Mouse (Mus musculus): ENCODE results near the gene Olfr552. TPM values are rescaled to one million over a fixed set of nuclear protein-coding genes. Genes with fewer than 3 reads are reported as not detected.
"Not testable (repeated sequence)": the region's sequence is repeated elsewhere in the genome, so short reads cannot be mapped to it uniquely, and the experiment has no call there.

Olfr552 gene
- total RNA-seq (2018; cell fraction: chromatin; rRNA removed), result under 1 TPM in 5 of 26 experiments, not detected in 21; 0.15 to 0.21 (median 0.20) TPM
- not detected for total RNA-seq (2018; cell fraction: cytosol; rRNA removed)
- total RNA-seq (2018; cell fraction: nucleus; rRNA removed), result under 1 TPM in 4 of 26 experiments, not detected in 22; 0.14 to 0.34 (median 0.20) TPM
- not detected in 3 replicates for polyA plus RNA-seq (2018)

GRCm38 (mm10) chr7:102597378-102598031 is at the start of gene Olfr552:
Gene Olfr552, plus strand, starts transcription at chr7:102597770.
- Histone ChIP-seq H3K36me3 (ENCODE audit: inconsistent target) (no peaks in the 10 kb centered on the region), H3K4me3 (ENCODE audit: inconsistent target) (no peak within 1 kb of the TSS), H3K79me2 (ENCODE audit: inconsistent target) (no peaks in the 10 kb centered on the region), H3K27ac (peak within 1 kb of the TSS; percentile 36)
- WGBS (ENCODE audit: missing documents), result 0% methylated on average over 1 of the region's 1 CpGs

DNA sequence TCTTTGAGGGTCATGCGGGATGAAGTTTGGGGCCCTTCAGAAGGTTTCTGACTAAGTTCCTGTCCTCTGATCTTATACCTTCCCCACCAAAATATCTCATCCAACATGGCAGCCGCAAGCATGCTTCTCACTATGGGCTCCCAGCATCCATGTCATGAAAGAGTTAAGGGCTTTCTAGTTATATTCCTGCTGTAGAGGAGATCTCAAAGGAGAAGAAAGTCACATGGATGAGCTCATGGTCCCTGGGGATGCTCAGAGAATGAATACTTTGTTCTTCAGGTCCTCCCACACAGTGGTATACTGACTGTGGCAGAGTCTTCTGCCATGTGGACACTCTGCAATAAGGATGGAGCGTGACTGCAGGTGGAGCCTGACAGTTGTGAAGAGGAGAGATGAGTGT is 48.0 kb upstream of the Olfr552 start, which contains the start of gene Olfr549:
TSS of gene Olfr549 (plus strand) at position 301 of the 400 bp plus-strand sequence.
- no peaks in the 10 kb centered on the region for H3K36me3 ChIP-seq (ENCODE audit: inconsistent target)
- no peak within 1 kb of the TSS for H3K4me3 ChIP-seq (ENCODE audit: inconsistent target)
- 96% methylated on average over 3 of the region's 3 CpGs for WGBS (ENCODE audit: missing documents)
- no peak within 1 kb of the TSS for H3K27ac ChIP-seq
- H3K79me2 ChIP-seq (ENCODE audit: inconsistent target), result no peaks in the 10 kb centered on the region

DNA sequence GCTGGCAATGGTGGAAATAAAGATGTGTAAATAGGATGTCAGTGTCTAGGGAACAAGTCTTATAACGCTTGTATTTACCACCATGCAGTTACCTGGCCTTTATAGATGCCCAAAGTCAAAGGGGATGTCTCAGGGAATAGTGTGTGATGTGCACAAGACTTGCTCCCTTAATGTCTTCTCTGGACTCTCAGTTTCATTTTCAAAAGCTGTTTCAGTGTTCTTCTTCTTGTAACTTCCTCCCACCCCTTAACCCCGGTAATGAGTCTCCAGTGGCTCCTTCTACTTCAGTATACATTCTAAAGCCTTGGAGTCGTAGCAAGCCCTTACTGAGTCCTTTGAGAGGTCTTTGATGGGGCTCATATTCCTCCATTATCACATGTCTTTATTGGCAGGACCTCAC is 44.3 kb upstream of the Olfr552 start:
- H3K27ac ChIP-seq, result no peak overlapping the region
- WGBS (ENCODE audit: missing documents), result 53% methylated on average over 3 of the region's 3 CpGs
- no peaks in the 10 kb centered on the region for H3K79me2 ChIP-seq (ENCODE audit: inconsistent target)
- H3K36me3 ChIP-seq (ENCODE audit: inconsistent target), result no peaks in the 10 kb centered on the region
- H3K4me3 ChIP-seq (ENCODE audit: inconsistent target), result no peak overlapping the region

- Histone ChIP-seq H3K27ac (peak within 1 kb of the TSS; percentile 86), H3K36me3 (ENCODE audit: inconsistent target) (peaks cover 38% of the 10 kb centered on the region)
- WGBS (ENCODE audit: missing documents), result 6% methylated on average over 10 of the region's 10 CpGs
Measured at GRCm38 (mm10) chr7:102564999-102565997, 32.3 kb upstream of the Olfr552 start, which contains the start of gene Trim21. Gene Trim21, minus strand, starts transcription at chr7:102565486.

DNA sequence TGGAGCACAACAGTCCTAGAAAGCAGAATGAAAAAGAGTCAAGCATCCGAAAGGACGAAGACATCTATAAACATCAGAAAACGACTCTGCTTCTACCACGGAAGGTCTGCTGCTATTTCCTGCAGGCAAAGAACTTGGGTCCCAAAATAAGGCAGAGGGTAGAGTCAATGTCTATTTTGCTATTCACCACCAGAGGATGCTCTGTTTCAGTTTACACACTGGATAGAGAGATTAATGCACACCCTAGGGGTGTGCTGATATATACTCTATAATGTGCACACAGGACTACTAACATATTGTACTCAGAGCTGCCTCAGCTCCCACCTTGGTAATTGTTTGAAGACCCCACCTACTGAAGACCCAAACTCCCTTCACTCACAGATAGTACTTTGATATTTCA is 31.4 kb upstream of the Olfr552 start:
- Histone ChIP-seq H3K27ac (no peak overlapping the region), H3K36me3 (ENCODE audit: inconsistent target) (peaks cover 29% of the 10 kb centered on the region)
- 78% methylated on average over 4 of the region's 4 CpGs for WGBS (ENCODE audit: missing documents)

More at GRCm38 (mm10) chr7:102564999-102565997, 32.3 kb upstream of the Olfr552 start, which contains the start of gene Trim21:
- Histone ChIP-seq H3K79me2 (ENCODE audit: inconsistent target) (peaks cover 20% of the 10 kb centered on the region), H3K4me3 (ENCODE audit: inconsistent target) (peak within 1 kb of the TSS; percentile 94)

DNA sequence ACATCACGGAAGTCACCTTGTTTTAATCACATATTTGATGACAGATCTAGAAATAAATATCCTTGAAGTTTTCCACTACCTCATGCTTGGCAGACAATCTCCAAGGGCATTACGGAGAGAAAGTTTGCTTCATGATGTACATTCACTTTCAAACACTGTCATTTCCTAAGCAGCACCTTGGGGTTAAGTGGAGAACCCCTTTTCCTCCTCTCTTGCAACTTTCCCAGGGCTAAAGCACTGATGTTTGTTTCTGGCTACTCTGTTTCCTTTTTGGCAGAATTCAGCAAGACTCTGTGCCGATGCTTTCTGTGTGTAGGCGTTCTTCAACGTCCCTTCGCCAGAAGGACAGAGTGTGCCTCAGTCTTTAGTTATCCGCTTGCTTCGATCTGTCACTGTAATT is 26.4 kb upstream of the Olfr552 start, which contains the start of gene Olfr550:
TSS of gene Olfr550 (plus strand) at position 301 of the 400 bp plus-strand sequence.
- H3K27ac ChIP-seq, result no peak within 1 kb of the TSS
- no peaks in the 10 kb centered on the region for H3K36me3 ChIP-seq (ENCODE audit: inconsistent target)
- H3K79me2 ChIP-seq (ENCODE audit: inconsistent target), result no peaks in the 10 kb centered on the region
- WGBS (ENCODE audit: missing documents), result 97% methylated on average over 8 of the region's 8 CpGs
- no peak within 1 kb of the TSS for H3K4me3 ChIP-seq (ENCODE audit: inconsistent target)

More for the DNA sequence above, 31.4 kb upstream of the Olfr552 start:
- H3K4me3 ChIP-seq (ENCODE audit: inconsistent target), result no peak overlapping the region
- H3K79me2 ChIP-seq (ENCODE audit: inconsistent target), result peaks cover 20% of the 10 kb centered on the region

GRCm38 (mm10) chr7:102573174-102573830 is 24.3 kb upstream of the Olfr552 start:
- no peaks in the 10 kb centered on the region for H3K36me3 ChIP-seq (ENCODE audit: inconsistent target)
- WGBS (ENCODE audit: missing documents), result 97% methylated on average over 3 of the region's 3 CpGs
- H3K79me2 ChIP-seq (ENCODE audit: inconsistent target), result no peaks in the 10 kb centered on the region

DNA sequence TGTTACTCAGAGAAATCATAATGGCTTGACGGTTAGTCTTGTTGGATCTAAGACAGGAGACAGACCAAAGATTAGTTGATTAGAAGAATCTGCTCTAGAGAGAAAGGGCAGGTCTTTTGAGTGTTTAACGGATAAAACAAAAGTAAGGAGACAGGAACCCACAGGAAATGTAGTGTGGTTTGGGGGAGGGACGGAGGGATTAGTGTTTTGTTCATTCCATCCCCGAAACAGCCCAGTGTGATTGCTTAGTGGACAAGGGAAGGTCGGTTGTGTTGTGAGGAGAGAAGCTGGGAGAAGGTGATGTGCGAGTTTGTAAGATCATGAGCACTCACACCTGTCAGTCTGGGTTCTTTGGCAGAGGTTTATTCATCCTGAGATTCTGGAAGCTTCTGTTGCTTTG is 21.6 kb upstream of the Olfr552 start:
- Histone ChIP-seq H3K27ac (no peak overlapping the region), H3K36me3 (ENCODE audit: inconsistent target) (no peaks in the 10 kb centered on the region), H3K79me2 (ENCODE audit: inconsistent target) (no peaks in the 10 kb centered on the region), H3K4me3 (ENCODE audit: inconsistent target) (no peak overlapping the region)
- WGBS (ENCODE audit: missing documents), result 36% methylated on average over 6 of the region's 6 CpGs

More at GRCm38 (mm10) chr7:102573174-102573830, 24.3 kb upstream of the Olfr552 start:
- no peak overlapping the region for H3K4me3 ChIP-seq (ENCODE audit: inconsistent target)
- no peak overlapping the region for H3K27ac ChIP-seq

- 96% methylated on average over 3 of the region's 3 CpGs for WGBS (ENCODE audit: missing documents)
- H3K36me3 ChIP-seq (ENCODE audit: inconsistent target), result no peaks in the 10 kb centered on the region
- no peaks in the 10 kb centered on the region for H3K79me2 ChIP-seq (ENCODE audit: inconsistent target)
- no peak within 1 kb of the TSS for H3K27ac ChIP-seq
- no peak within 1 kb of the TSS for H3K4me3 ChIP-seq (ENCODE audit: inconsistent target)
Measured at GRCm38 (mm10) chr7:102591786-102592185, 5.8 kb upstream of the Olfr552 start, which contains the start of gene Olfr551. Gene Olfr551, minus strand, starts transcription at chr7:102591886.

DNA sequence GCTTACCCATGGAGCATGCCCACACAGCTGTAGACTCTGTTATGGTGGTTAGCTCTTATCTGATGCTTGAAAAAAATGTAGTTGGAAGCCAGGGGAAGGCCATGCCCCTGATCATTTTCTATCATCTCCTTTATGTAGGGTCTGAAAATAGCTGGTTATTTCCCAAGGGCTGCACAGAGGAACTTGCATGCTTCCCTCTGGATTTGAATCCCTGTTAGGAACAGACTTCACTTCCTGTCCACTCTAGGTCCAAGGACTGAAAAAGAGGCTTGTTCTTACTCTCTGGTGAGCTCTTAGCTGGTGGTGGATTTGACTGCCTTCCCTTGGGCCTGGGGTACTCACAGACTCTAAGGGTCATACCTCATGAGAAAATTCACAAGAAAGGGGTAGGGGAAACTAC is 20.5 kb downstream of the Olfr552 start, which contains the start of gene Olfr553:
TSS of gene Olfr553 (minus strand) at position 101 of the 400 bp plus-strand sequence.
- Histone ChIP-seq H3K79me2 (ENCODE audit: inconsistent target) (no peaks in the 10 kb centered on the region), H3K4me3 (ENCODE audit: inconsistent target) (no peak within 1 kb of the TSS), H3K36me3 (ENCODE audit: inconsistent target) (no peaks in the 10 kb centered on the region), H3K27ac (no peak within 1 kb of the TSS)

- WGBS (ENCODE audit: missing documents), result 43% methylated on average over 5 of the region's 5 CpGs
- H3K36me3 ChIP-seq (ENCODE audit: inconsistent target), result no peaks in the 10 kb centered on the region
- H3K27ac ChIP-seq, result no peak overlapping the region
- H3K79me2 ChIP-seq (ENCODE audit: inconsistent target), result no peaks in the 10 kb centered on the region
- no peak overlapping the region for H3K4me3 ChIP-seq (ENCODE audit: inconsistent target)
Measured at GRCm38 (mm10) chr7:102619608-102620007, 22.0 kb downstream of the Olfr552 start.

DNA sequence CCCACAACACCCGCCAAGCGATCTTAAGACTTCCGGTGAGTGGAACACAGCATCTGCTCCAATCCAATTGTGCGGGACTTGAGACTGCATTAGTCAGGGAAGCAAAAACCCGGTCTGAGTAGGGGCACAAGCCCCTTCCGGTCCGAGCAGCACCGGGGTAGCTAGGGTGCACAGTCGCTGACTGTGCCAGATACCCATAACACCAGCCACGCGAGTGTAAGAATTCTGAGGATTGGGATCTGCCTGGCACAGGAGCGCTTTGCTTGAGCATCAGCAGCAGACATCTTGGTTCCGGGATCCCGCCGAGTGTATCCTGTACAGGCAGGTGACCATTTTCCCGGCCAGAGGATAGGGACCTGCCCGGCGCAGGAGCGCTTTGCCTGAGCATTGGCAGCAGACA is 22.8 kb downstream of the Olfr552 start:
- 90% methylated on average over 10 of the region's 19 CpGs for WGBS (ENCODE audit: missing documents)
- H3K27ac ChIP-seq; H3K4me3 ChIP-seq (ENCODE audit: inconsistent target); H3K79me2 ChIP-seq (ENCODE audit: inconsistent target); H3K36me3 ChIP-seq (ENCODE audit: inconsistent target): not testable (repeated sequence)

- WGBS (ENCODE audit: missing documents), result 11% methylated on average over 3 of the region's 3 CpGs
- no peak overlapping the region for H3K4me3 ChIP-seq (ENCODE audit: inconsistent target)
- no peak overlapping the region for H3K27ac ChIP-seq
Measured at GRCm38 (mm10) chr7:102636665-102637064, 39.1 kb downstream of the Olfr552 start.

GRCm38 (mm10) chr7:102638132-102638531 is 40.6 kb downstream of the Olfr552 start, which contains the start of gene Olfr554:
Gene Olfr554, plus strand, starts transcription at chr7:102638432.
- no peak within 1 kb of the TSS for H3K27ac ChIP-seq
- 80% methylated on average over 1 of the region's 1 CpGs for WGBS (ENCODE audit: missing documents)
- no peaks in the 10 kb centered on the region for H3K36me3 ChIP-seq (ENCODE audit: inconsistent target)
- H3K79me2 ChIP-seq (ENCODE audit: inconsistent target), result no peaks in the 10 kb centered on the region
- H3K4me3 ChIP-seq (ENCODE audit: inconsistent target), result no peak within 1 kb of the TSS

More at GRCm38 (mm10) chr7:102636665-102637064, 39.1 kb downstream of the Olfr552 start:
- H3K36me3 ChIP-seq (ENCODE audit: inconsistent target), result no peaks in the 10 kb centered on the region
- H3K79me2 ChIP-seq (ENCODE audit: inconsistent target), result no peaks in the 10 kb centered on the region
